Mouse (Mus musculus): ENCODE results near the gene Pnmal1.

- TF ChIP-seq POLR2A (IDR thresholded peaks at IDR 0.05; ENCODE audit: low read depth, low read length) (no peak), CTCF (IDR thresholded peaks at IDR 0.05; ENCODE audit: extremely low read depth, insufficient read length, insufficient replicate concordance, low read depth, low read length) (no peak)
Observed at GRCm38 (mm10) chr7:16912360-16912759, 47.1 kb upstream of the Pnmal1 start.

Measured in small intestine, adult 2 months (tissue).